Mouse (Mus musculus): ENCODE data around the gene Gm47791. TPM values are rescaled to one million over a fixed set of nuclear protein-coding genes. Genes with fewer than 3 reads are reported as not detected.

Gm47791 gene
- not detected in 2 replicates for polyA plus RNA-seq (2012; rRNA removed; ENCODE audit: low replicate concordance)

DNA sequence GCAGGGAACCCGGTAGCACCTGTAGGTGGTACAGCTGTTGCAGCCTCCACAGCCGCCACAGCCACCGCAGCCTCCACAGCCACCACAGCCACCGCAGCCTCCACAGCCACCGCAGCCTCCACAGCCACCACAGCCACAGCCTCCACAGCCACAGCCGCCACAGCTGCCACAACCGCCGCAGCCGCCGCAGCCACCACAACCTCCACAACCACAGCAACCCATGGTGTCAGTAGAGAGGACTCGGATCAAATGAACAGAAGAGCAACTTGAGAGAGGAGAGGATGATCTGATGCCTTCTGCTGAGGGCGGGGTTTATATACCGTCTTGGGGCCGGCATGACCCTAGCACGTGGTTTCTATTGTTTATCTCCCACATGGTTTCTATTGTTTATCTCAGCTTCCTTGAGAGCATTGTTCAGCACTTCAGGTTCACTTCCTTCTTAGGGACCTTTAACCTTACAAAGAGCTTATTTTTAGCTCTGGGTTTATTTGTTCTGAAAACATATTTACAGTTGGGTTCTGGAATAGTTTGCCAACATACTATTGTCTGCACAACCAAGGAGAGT, at the start of gene Gm47791:
Gene Gm47791 (minus strand): TSS at position 222 of the 565 bp plus-strand sequence.

DNA sequence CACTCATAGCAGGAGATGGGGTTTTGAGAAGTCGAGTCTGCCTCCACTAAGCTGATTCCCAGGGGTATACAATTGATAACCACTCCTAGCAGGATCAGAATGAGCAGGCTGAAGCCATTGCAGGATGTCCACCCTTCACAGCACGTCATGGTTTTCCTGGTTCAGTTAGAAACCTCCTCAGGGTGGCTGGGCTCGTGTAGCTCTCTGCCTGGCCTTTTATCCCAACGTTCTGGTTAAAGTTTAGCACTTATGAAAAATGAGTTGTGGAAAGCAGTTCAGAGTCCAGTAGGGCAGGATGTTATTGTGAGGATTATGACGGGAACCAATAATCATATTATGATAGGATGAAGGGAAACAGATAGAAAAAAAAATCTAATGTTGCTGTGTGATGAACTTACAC, 2.8 kb downstream of the Gm47791 start, which contains the start of gene Tm4sf20:
Gene Tm4sf20 (minus strand): TSS at position 193 of the 400 bp plus-strand sequence.

DNA sequence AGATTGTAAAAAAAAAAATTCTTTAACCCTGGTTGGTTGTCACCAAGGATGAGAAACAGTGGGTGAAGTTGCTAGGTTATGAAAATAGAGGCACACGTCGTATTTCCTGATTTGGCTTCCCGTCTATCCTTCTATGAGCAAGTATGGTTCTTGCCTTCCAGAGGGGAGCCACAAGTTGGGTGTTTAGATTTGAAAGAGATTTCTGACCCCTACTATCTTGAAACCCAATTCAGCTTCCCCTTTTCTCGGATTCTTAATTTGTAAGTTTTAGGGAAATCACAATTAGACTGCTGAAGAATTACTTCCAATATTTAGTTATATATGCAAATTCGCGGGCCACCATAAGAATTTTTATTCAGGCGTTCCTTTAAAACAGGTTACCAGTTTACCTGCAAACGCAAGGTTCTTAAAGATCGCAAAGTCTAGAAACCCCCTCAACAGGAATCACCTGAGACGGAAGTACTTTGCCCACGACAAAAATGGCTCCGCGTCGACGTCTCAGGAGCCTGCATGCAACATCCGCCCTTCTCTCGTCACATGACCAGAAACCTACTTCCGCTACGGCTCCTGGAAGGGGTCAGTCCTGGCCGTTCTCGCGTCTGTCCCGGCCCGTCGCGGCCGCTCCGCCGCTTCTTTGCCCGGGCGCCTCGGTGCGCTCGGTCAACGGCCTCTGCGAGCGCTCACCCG, 46.6 kb downstream of the Gm47791 start, which contains the start of gene Mff:
Gene Mff (plus strand): TSS at position 552 of the 687 bp plus-strand sequence.

Other genes starting within 250 kb of the Gm47791 start
- 0.06 and 0.13 TPM in 2 replicates for gene Col4a4, start 184.4 kb downstream of the Gm47791 start, polyA plus RNA-seq (2012; rRNA removed; ENCODE audit: low replicate concordance)
- gene Col4a3, start 184.3 kb downstream of the Gm47791 start, polyA plus RNA-seq (2012; rRNA removed; ENCODE audit: low replicate concordance): 0.02 and 0.07 TPM in 2 replicates
- 37.0 and 112 TPM in 2 replicates for gene Mff, start 46.4 kb downstream of the Gm47791 start, polyA plus RNA-seq (2012; rRNA removed; ENCODE audit: low replicate concordance)
- 39.2 and 73.1 TPM in 2 replicates for gene Tm4sf20, start 2.8 kb downstream of the Gm47791 start, polyA plus RNA-seq (2012; rRNA removed; ENCODE audit: low replicate concordance)
- 29.5 and 31.7 TPM in 2 replicates for gene Agfg1, start 68.2 kb upstream of the Gm47791 start, polyA plus RNA-seq (2012; rRNA removed; ENCODE audit: low replicate concordance)
- gene A030005L19Rik, start 142.1 kb upstream of the Gm47791 start, polyA plus RNA-seq (2012; rRNA removed; ENCODE audit: low replicate concordance): 0.91 and 1.2 TPM in 2 replicates
- gene A030014E15Rik, start 153.7 kb upstream of the Gm47791 start, polyA plus RNA-seq (2012; rRNA removed; ENCODE audit: low replicate concordance): not detected in 2 replicates
- gene Gm6217, start 160.2 kb upstream of the Gm47791 start, polyA plus RNA-seq (2012; rRNA removed; ENCODE audit: low replicate concordance): not detected in 2 replicates
- gene A030003K21Rik, start 172.1 kb upstream of the Gm47791 start, polyA plus RNA-seq (2012; rRNA removed; ENCODE audit: low replicate concordance): not detected in 2 replicates
- not detected in 2 replicates for gene Gm7544, start 184.8 kb upstream of the Gm47791 start, polyA plus RNA-seq (2012; rRNA removed; ENCODE audit: low replicate concordance)
- not detected in 2 replicates for gene Gm47955, start 189.0 kb upstream of the Gm47791 start, polyA plus RNA-seq (2012; rRNA removed; ENCODE audit: low replicate concordance)
- gene Gm47959, start 229.3 kb upstream of the Gm47791 start, polyA plus RNA-seq (2012; rRNA removed; ENCODE audit: low replicate concordance): not detected in 2 replicates

All from duodenum, adult 2 months (tissue).